Mouse (Mus musculus): ENCODE data around the gene Rp2. TPM values are rescaled to one million over a fixed set of nuclear protein-coding genes. Genes with fewer than 3 reads are reported as not detected.
"Not testable (repeated sequence)": the region's sequence is repeated elsewhere in the genome, so short reads cannot be mapped to it uniquely, and the experiment has no call there.

Gene Rp2
- polyA plus RNA-seq, 1 experiment: 8.0 TPM

- 69% methylated on average over 3 of the region's 3 CpGs for WGBS
- TF ChIP-seq CTCF (IDR thresholded peaks at IDR 0.05; ENCODE audit: extremely low read depth, insufficient read depth, insufficient read length, insufficient replicate concordance): no peak
- TF ChIP-seq POLR2A (IDR thresholded peaks at IDR 0.05; ENCODE audit: low read depth, low read length): no peak
- Histone ChIP-seq H3K27ac (ENCODE audit: insufficient read depth, low read length) (no peak overlapping the region), H3K4me1 (ENCODE audit: control insufficient read depth, insufficient read depth, insufficient read length) (peaks cover 2% of the 10 kb centered on the region; the same call in 1 of the 2 replicates), H3K27me3 (ENCODE audit: control insufficient read depth, insufficient read depth, low read length) (no peaks in the 10 kb centered on the region), H3K4me3 (ENCODE audit: extremely low read depth, insufficient read depth, insufficient read length) (no peak overlapping the region), H3K36me3 (ENCODE audit: control insufficient read depth, insufficient read depth, low read length) (no peaks in the 10 kb centered on the region)
- no peak for DNase-seq (ENCODE audit: low read depth in 1 of 2, low spot score in 2 of 2)
Measured at GRCm38 (mm10) chrX:20356309-20356708, 8.0 kb upstream of the Rp2 start.

GRCm38 (mm10) chrX:20366036-20366435, 1.8 kb downstream of the Rp2 start:
- Histone ChIP-seq H3K27me3 (ENCODE audit: control insufficient read depth, insufficient read depth, low read length) (no peaks in the 10 kb centered on the region), H3K4me3 (ENCODE audit: extremely low read depth, insufficient read depth, insufficient read length) (no peak overlapping the region), H3K4me1 (ENCODE audit: control insufficient read depth, insufficient read depth, insufficient read length) (no peaks in the 10 kb centered on the region; the same call in 1 of the 2 replicates), H3K36me3 (ENCODE audit: control insufficient read depth, insufficient read depth, low read length) (no peaks in the 10 kb centered on the region), H3K27ac (ENCODE audit: insufficient read depth, low read length) (no peak overlapping the region)
- 21% methylated on average over 1 of the region's 1 CpGs for WGBS
- DNase-seq (ENCODE audit: low read depth in 1 of 2, low spot score in 2 of 2): no peak
- TF ChIP-seq POLR2A (IDR thresholded peaks at IDR 0.05; ENCODE audit: low read depth, low read length): no peak
- TF ChIP-seq CTCF (IDR thresholded peaks at IDR 0.05; ENCODE audit: extremely low read depth, insufficient read depth, insufficient read length, insufficient replicate concordance): no peak

- Histone ChIP-seq H3K4me1 (ENCODE audit: control insufficient read depth, insufficient read depth, insufficient read length) (no peaks in the 10 kb centered on the region), H3K27ac (ENCODE audit: insufficient read depth, low read length) (no peak overlapping the region), H3K27me3 (ENCODE audit: control insufficient read depth, insufficient read depth, low read length) (no peaks in the 10 kb centered on the region), H3K36me3 (ENCODE audit: control insufficient read depth, insufficient read depth, low read length) (no peaks in the 10 kb centered on the region; the same call in 1 of the 2 replicates), H3K4me3 (ENCODE audit: extremely low read depth, insufficient read depth, insufficient read length) (no peak overlapping the region)
- DNase-seq (ENCODE audit: low read depth in 1 of 2, low spot score in 2 of 2): no peak
- WGBS: 40% methylated on average over 7 of the region's 7 CpGs
- TF ChIP-seq POLR2A (IDR thresholded peaks at IDR 0.05; ENCODE audit: low read depth, low read length): no peak
- no peak for TF ChIP-seq CTCF (IDR thresholded peaks at IDR 0.05; ENCODE audit: extremely low read depth, insufficient read depth, insufficient read length, insufficient replicate concordance)
Measured at GRCm38 (mm10) chrX:20379347-20380014, 15.2 kb downstream of the Rp2 start.

- no peaks in the 10 kb centered on the region for H3K36me3 ChIP-seq (ENCODE audit: control insufficient read depth, insufficient read depth, low read length)
- H3K27me3 ChIP-seq (ENCODE audit: control insufficient read depth, insufficient read depth, low read length): no peaks in the 10 kb centered on the region
- H3K4me1 ChIP-seq (ENCODE audit: control insufficient read depth, insufficient read depth, insufficient read length): no peaks in the 10 kb centered on the region
- DNase-seq (ENCODE audit: low read depth in 1 of 2, low spot score in 2 of 2): no peak
- no peak overlapping the region for H3K27ac ChIP-seq (ENCODE audit: insufficient read depth, low read length)
- 61% methylated on average over 6 of the region's 6 CpGs for WGBS
- H3K4me3 ChIP-seq (ENCODE audit: extremely low read depth, insufficient read depth, insufficient read length): no peak overlapping the region
- TF ChIP-seq POLR2A (IDR thresholded peaks at IDR 0.05; ENCODE audit: low read depth, low read length): no peak
- no peak for TF ChIP-seq CTCF (IDR thresholded peaks at IDR 0.05; ENCODE audit: extremely low read depth, insufficient read depth, insufficient read length, insufficient replicate concordance)
Measured at GRCm38 (mm10) chrX:20382260-20382659, 18.0 kb downstream of the Rp2 start.

GRCm38 (mm10) chrX:20387006-20387405, 22.7 kb downstream of the Rp2 start:
- Histone ChIP-seq H3K27ac (ENCODE audit: insufficient read depth, low read length) (no peak overlapping the region), H3K4me3 (ENCODE audit: extremely low read depth, insufficient read depth, insufficient read length) (no peak overlapping the region), H3K4me1 (ENCODE audit: control insufficient read depth, insufficient read depth, insufficient read length) (no peaks in the 10 kb centered on the region), H3K36me3 (ENCODE audit: control insufficient read depth, insufficient read depth, low read length) (no peaks in the 10 kb centered on the region), H3K27me3 (ENCODE audit: control insufficient read depth, insufficient read depth, low read length) (no peaks in the 10 kb centered on the region)
- no peak for TF ChIP-seq POLR2A (IDR thresholded peaks at IDR 0.05; ENCODE audit: low read depth, low read length)
- no peak for TF ChIP-seq CTCF (IDR thresholded peaks at IDR 0.05; ENCODE audit: extremely low read depth, insufficient read depth, insufficient read length, insufficient replicate concordance)
- 55% methylated on average over 3 of the region's 3 CpGs for WGBS
- no peak for DNase-seq (ENCODE audit: low read depth in 1 of 2, low spot score in 2 of 2)

- not testable (repeated sequence) for H3K36me3 ChIP-seq (ENCODE audit: control insufficient read depth, insufficient read depth, low read length); H3K4me1 ChIP-seq (ENCODE audit: control insufficient read depth, insufficient read depth, insufficient read length); DNase-seq (ENCODE audit: low read depth in 1 of 2, low spot score in 2 of 2); H3K4me3 ChIP-seq (ENCODE audit: extremely low read depth, insufficient read depth, insufficient read length); H3K27me3 ChIP-seq (ENCODE audit: control insufficient read depth, insufficient read depth, low read length); H3K27ac ChIP-seq (ENCODE audit: insufficient read depth, low read length)
- 67% methylated on average over 9 of the region's 9 CpGs for WGBS
Measured at GRCm38 (mm10) chrX:20391964-20392363, 27.7 kb downstream of the Rp2 start.

GRCm38 (mm10) chrX:20392942-20393341, 28.7 kb downstream of the Rp2 start:
- H3K4me1 ChIP-seq (ENCODE audit: control insufficient read depth, insufficient read depth, insufficient read length): no peaks in the 10 kb centered on the region
- no peaks in the 10 kb centered on the region for H3K27me3 ChIP-seq (ENCODE audit: control insufficient read depth, insufficient read depth, low read length)
- DNase-seq (ENCODE audit: low read depth in 1 of 2, low spot score in 2 of 2): no peak
- H3K36me3 ChIP-seq (ENCODE audit: control insufficient read depth, insufficient read depth, low read length): no peaks in the 10 kb centered on the region
- H3K27ac ChIP-seq (ENCODE audit: insufficient read depth, low read length): no peak overlapping the region
- WGBS: 71% methylated on average over 3 of the region's 3 CpGs
- H3K4me3 ChIP-seq (ENCODE audit: extremely low read depth, insufficient read depth, insufficient read length): no peak overlapping the region
- TF ChIP-seq CTCF (IDR thresholded peaks at IDR 0.05; ENCODE audit: extremely low read depth, insufficient read depth, insufficient read length, insufficient replicate concordance): no peak
